Mouse (Mus musculus): Measurements from ENCODE around the gene Olig3. TPM values are rescaled to one million over a fixed set of nuclear protein-coding genes. Genes with fewer than 3 reads are reported as not detected.
A peak's percentile ranks its signal among the peaks of the same experiment; 100 is the strongest.
"Not testable (repeated sequence)": the region's sequence is repeated elsewhere in the genome, so short reads cannot be mapped to it uniquely, and the experiment has no call there.

The Olig3 gene
- total and polyA plus RNA-seq, 3 experiments: not detected

GRCm38 (mm10) chr10:19375838-19376237, 19.5 kb downstream of the Olig3 start:
- Histone ChIP-seq H3K9me3 (replicated peaks; ENCODE audit: low read length) (peaks cover 8% of the 10 kb centered on the region), H3K27me3 (replicated peaks) (no peaks in the 10 kb centered on the region), H3K4me3 (replicated peaks in 1 of 3; ENCODE audit: low read depth in 2 of 3, low read length in 2 of 3, poor library complexity in 1 of 3) (no peak overlapping the region), H3K79me2 (replicated peaks; ENCODE audit: control insufficient read depth, extremely low read depth, insufficient read depth, poor library complexity, severe bottlenecking) (no peaks in the 10 kb centered on the region), H3K27ac (ENCODE audit: insufficient read depth, low read depth) (no peak overlapping the region), H3K4me1 (ENCODE audit: control insufficient read depth in 1 of 2, insufficient read depth in 2 of 2) (peaks cover 3 to 7% of the 10 kb centered on the region in 2 experiments; a peak in 2 of 4 replicates), H3K4me2 (ENCODE audit: insufficient read depth, low read depth, poor library complexity, severe bottlenecking) (no peak overlapping the region), H3K36me3 (replicated peaks in 1 of 2; ENCODE audit: control insufficient read depth in 1 of 2, insufficient read depth in 1 of 2, low read length in 1 of 2) (no peaks in the 10 kb centered on the region), H3K9ac (ENCODE audit: insufficient read depth, low read depth) (no peak overlapping the region)
- in situ Hi-C loops (cut with MboI; ENCODE audit: low pct_ligation_motif_present, low pct_unique_long_range_greater_than_20kb, low sequenced_read_pairs): no loop called here
- dilution Hi-C loops (cut with MboI; ENCODE audit: extremely low pct_ligation_motif_present, extremely low pct_unique_long_range_greater_than_20kb, low sequenced_read_pairs): no loop called here
- no peak for DNase-seq (ENCODE audit: extremely low read depth)
- TF ChIP-seq USF1 (IDR thresholded peaks at IDR 0.05; ENCODE audit: low read depth, low read length) (no peak), SMC3 (IDR thresholded peaks at IDR 0.05; ENCODE audit: low read depth, low read length) (no peak), TBP (conservative IDR thresholded peaks at IDR 0.05; ENCODE audit: low read depth, low read length) (no peak), ZNF384 (IDR thresholded peaks at IDR 0.05; ENCODE audit: low read depth, low read length) (no peak), NELFE (IDR thresholded peaks at IDR 0.05; ENCODE audit: low read depth, low read length) (no peak), POLR2AphosphoS2 (IDR thresholded peaks at IDR 0.05; ENCODE audit: low read depth, low read length) (no peak), MXI1 (IDR thresholded peaks at IDR 0.05; ENCODE audit: low read depth, low read length) (no peak)

- H3K36me3 ChIP-seq (replicated peaks in 1 of 2; ENCODE audit: control insufficient read depth in 1 of 2, insufficient read depth in 1 of 2, low read length in 1 of 2); H3K4me2 ChIP-seq (ENCODE audit: insufficient read depth, low read depth, poor library complexity, severe bottlenecking); DNase-seq (ENCODE audit: extremely low read depth); H3K79me2 ChIP-seq (replicated peaks; ENCODE audit: control insufficient read depth, extremely low read depth, insufficient read depth, poor library complexity, severe bottlenecking); H3K9ac ChIP-seq (ENCODE audit: insufficient read depth, low read depth); H3K27ac ChIP-seq (ENCODE audit: insufficient read depth, low read depth); in situ Hi-C loops (cut with MboI; ENCODE audit: low pct_ligation_motif_present, low pct_unique_long_range_greater_than_20kb, low sequenced_read_pairs); H3K4me3 ChIP-seq (replicated peaks in 1 of 3; ENCODE audit: low read depth in 2 of 3, low read length in 2 of 3, poor library complexity in 1 of 3); H3K27me3 ChIP-seq (replicated peaks); dilution Hi-C loops (cut with MboI; ENCODE audit: extremely low pct_ligation_motif_present, extremely low pct_unique_long_range_greater_than_20kb, low sequenced_read_pairs); H3K4me1 ChIP-seq (ENCODE audit: control insufficient read depth in 1 of 2, insufficient read depth in 2 of 2); H3K9me3 ChIP-seq (replicated peaks; ENCODE audit: low read length): not testable (repeated sequence)
Observed at GRCm38 (mm10) chr10:19380971-19381370, 24.6 kb downstream of the Olig3 start.

GRCm38 (mm10) chr10:19384176-19384575, 27.8 kb downstream of the Olig3 start:
- no peak for DNase-seq (ENCODE audit: extremely low read depth)
- Histone ChIP-seq H3K4me2 (ENCODE audit: insufficient read depth, low read depth, poor library complexity, severe bottlenecking) (no peak overlapping the region), H3K9ac (ENCODE audit: insufficient read depth, low read depth) (no peak overlapping the region), H3K27me3 (replicated peaks) (no peaks in the 10 kb centered on the region), H3K36me3 (replicated peaks in 1 of 2; ENCODE audit: control insufficient read depth in 1 of 2, insufficient read depth in 1 of 2, low read length in 1 of 2) (no peaks in the 10 kb centered on the region), H3K27ac (ENCODE audit: insufficient read depth, low read depth) (no peak overlapping the region), H3K4me1 (ENCODE audit: control insufficient read depth in 1 of 2, insufficient read depth in 2 of 2) (no peaks in the 10 kb centered on the region), H3K4me3 (replicated peaks in 1 of 3; ENCODE audit: low read depth in 2 of 3, low read length in 2 of 3, poor library complexity in 1 of 3) (no peak overlapping the region), H3K79me2 (replicated peaks; ENCODE audit: control insufficient read depth, extremely low read depth, insufficient read depth, poor library complexity, severe bottlenecking) (no peaks in the 10 kb centered on the region), H3K9me3 (replicated peaks; ENCODE audit: low read length) (peaks cover 5% of the 10 kb centered on the region)
- dilution Hi-C loops (cut with MboI; ENCODE audit: extremely low pct_ligation_motif_present, extremely low pct_unique_long_range_greater_than_20kb, low sequenced_read_pairs): no loop called here
- TF ChIP-seq CTCF (conservative IDR thresholded peaks at IDR 0.05 in 1 of 2, IDR thresholded peaks at IDR 0.05 in 1 of 2; ENCODE audit: low read depth in 2 of 2, low read length in 2 of 2) (peak in 1 of 2 experiments; percentile 5; a peak in 1 of 4 replicates), MAZ (IDR thresholded peaks at IDR 0.05; ENCODE audit: low read depth, low read length) (no peak)
- in situ Hi-C loops (cut with MboI; ENCODE audit: low pct_ligation_motif_present, low pct_unique_long_range_greater_than_20kb, low sequenced_read_pairs): no loop called here
